Mouse (Mus musculus) stomach, postnatal 0 days (tissue): ENCODE data around the gene Krtap28-10.

ENCODE experiments used
- CTCF ChIP-seq: IDR thresholded peaks from 2 replicates; pipeline ENCODE4 v1.5.1; 2016; ENCODE audit warnings: antibody characterized with exemption, low read depth, mild to moderate bottlenecking, moderate library complexity
- EP300 ChIP-seq: optimal IDR thresholded peaks from 2 replicates; pipeline ENCODE3; 2016; ENCODE audit warnings: antibody characterized with exemption

DNA sequence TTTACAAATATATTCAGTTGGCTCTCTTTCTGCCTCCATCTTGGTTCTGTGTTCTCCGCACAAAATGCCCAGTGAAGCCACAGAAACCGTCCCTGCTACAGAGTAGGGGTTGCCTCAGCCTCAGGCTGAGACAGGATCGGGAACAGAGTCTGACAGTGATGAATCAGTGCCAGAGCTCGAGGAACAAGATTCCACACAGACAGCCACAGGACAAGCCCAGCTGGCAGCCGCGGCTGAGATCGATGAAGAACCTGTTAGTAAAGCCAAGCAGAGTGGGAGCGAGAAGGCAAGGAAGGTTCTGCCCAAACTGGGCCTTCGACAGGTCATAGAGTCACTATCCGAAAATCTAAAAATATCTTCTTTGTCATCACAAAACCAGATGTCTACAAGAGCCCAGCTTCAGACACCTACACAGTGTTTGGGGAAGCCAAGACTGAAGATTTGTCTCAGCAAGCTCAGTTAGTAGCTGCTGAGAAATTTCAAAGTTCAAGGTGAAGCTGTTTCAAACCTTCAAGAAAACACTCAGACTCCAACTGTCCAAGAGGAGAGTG lies 26.9 kb downstream of the Krtap28-10 start:
- no peak for TF ChIP-seq CTCF
- TF ChIP-seq EP300 = no peak
